Mouse (Mus musculus) kidney, adult 2 months (tissue): ENCODE measurements around the gene Mbtd1. TPM values are rescaled to one million over a fixed set of nuclear protein-coding genes. Genes with fewer than 3 reads are reported as not detected.

ENCODE experiments used
- DNase-seq: peaks from one replicate; pipeline ENCODE4 v3.0.0; 2021
- H3K27ac ChIP-seq: fragments of 200-500 bp; 2 replicates; pipeline ENCODE4 v1.5.1; 2012; ENCODE audit warnings: low read depth, low read length, control low read depth, inconsistent platforms; ENCODE audit not compliant: insufficient read depth
- H3K27me3 ChIP-seq: fragments of 200-500 bp; replicated peaks from 2 replicates; pipeline ENCODE4 v1.6.1; 2012; ENCODE audit warnings: mild to moderate bottlenecking, moderate library complexity, low read length, inconsistent platforms; ENCODE audit not compliant: control insufficient read depth, insufficient read depth
- H3K36me3 ChIP-seq: fragments of 200-500 bp; 2 replicates; pipeline ENCODE4 v1.6.1; 2012; ENCODE audit warnings: mild to moderate bottlenecking, moderate library complexity, low read length, inconsistent platforms; ENCODE audit not compliant: control insufficient read depth, insufficient read depth
- H3K4me1 ChIP-seq: fragments of 200-500 bp; 2 replicates; pipeline ENCODE4 v1.6.1; 2011; ENCODE audit warnings: low read length; ENCODE audit not compliant: control insufficient read depth, insufficient read depth
- H3K4me3 ChIP-seq: fragments of 200-500 bp; 2 replicates; pipeline ENCODE4 v1.5.1; 2011; ENCODE audit warnings: mild to moderate bottlenecking, low read depth, low read length, control low read depth; ENCODE audit not compliant: insufficient read depth
- CTCF ChIP-seq: fragments of 200-500 bp; conservative IDR thresholded peaks from 2 replicates; pipeline ENCODE4 v1.5.1; 2011; ENCODE audit warnings: low read depth, mild to moderate bottlenecking, control low read depth, low read length, moderate library complexity, mixed read lengths; ENCODE audit not compliant: insufficient read depth, insufficient read length
- POLR2A ChIP-seq: fragments of 200-500 bp; IDR thresholded peaks from one replicate; pipeline ENCODE4 v1.6.1; 2011; ENCODE audit warnings: low read depth, low read length, control low read depth
- WGBS: fragments of 180-500 bp; shearing (Covaris S2); methylation state at CpG from one replicate; pipeline ENCODE4 v1.1.7; 2018; 5-methylcytosine and 5-hydroxymethylcytosine counted together
- polyA plus RNA-seq: library from polyadenylated mRNA; depleted of rRNA; stranded (reverse); fragments of >200 nt; gene quantifications from 2 replicates; pipeline ENCODE4 v1.2.3, GENCODE M21; 2012

The Mbtd1 gene
- polyA plus RNA-seq, 1 experiment: 5.1 TPM

GRCm38 (mm10) chr11:93862045-93862623 lies 23.5 kb upstream of the Mbtd1 start:
- TF ChIP-seq CTCF: no peak
- TF ChIP-seq POLR2A: no peak
- Histone ChIP-seq H3K4me1 (no peaks in the 10 kb centered on the region), H3K27me3 (no peaks in the 10 kb centered on the region), H3K4me3 (no peak overlapping the region), H3K27ac (no peak overlapping the region), H3K36me3 (peaks cover 14% of the 10 kb centered on the region)
- no peak for DNase-seq
- WGBS: 92% methylated on average over 4 of the region's 4 CpGs

- no peak overlapping the region for H3K4me3 ChIP-seq
- H3K27me3 ChIP-seq: no peaks in the 10 kb centered on the region
- H3K36me3 ChIP-seq: peaks cover 16% of the 10 kb centered on the region
- TF ChIP-seq POLR2A: no peak
- TF ChIP-seq CTCF: no peak
- H3K27ac ChIP-seq: no peak overlapping the region
- WGBS: 92% methylated on average over 1 of the region's 1 CpGs
- H3K4me1 ChIP-seq: no peaks in the 10 kb centered on the region
- DNase-seq: no peak
Measured at GRCm38 (mm10) chr11:93862638-93863037, 23.0 kb upstream of the Mbtd1 start.

DNA sequence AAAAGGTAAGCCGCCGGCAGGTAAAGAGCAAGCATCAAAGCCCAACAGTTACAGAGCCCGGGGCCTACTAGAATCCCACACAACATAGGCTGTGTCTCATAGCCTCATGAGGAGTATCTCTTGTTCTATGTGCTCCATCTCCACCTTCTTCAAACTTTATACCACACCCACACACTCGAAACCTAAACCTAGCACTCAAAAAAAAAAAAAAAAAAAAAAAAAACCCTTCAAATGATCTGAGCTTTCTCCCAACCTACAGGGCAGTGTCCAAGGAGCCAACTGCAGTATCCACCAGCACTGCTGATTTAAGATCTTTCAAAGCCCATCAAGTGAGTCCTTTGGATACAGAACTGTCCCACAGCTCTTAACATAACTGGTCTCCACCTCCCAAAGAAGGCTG lies 1.6 kb upstream of the Mbtd1 start:
- TF ChIP-seq CTCF: no peak
- no peak for TF ChIP-seq POLR2A
- peaks cover 9% of the 10 kb centered on the region for H3K4me1 ChIP-seq
- DNase-seq: no peak
- H3K27ac ChIP-seq: no peak overlapping the region
- H3K4me3 ChIP-seq: no peak overlapping the region
- WGBS: 81% methylated on average over 4 of the region's 4 CpGs
- no peaks in the 10 kb centered on the region for H3K27me3 ChIP-seq
- H3K36me3 ChIP-seq: no peaks in the 10 kb centered on the region; the same call in 1 of the 2 replicates

DNA sequence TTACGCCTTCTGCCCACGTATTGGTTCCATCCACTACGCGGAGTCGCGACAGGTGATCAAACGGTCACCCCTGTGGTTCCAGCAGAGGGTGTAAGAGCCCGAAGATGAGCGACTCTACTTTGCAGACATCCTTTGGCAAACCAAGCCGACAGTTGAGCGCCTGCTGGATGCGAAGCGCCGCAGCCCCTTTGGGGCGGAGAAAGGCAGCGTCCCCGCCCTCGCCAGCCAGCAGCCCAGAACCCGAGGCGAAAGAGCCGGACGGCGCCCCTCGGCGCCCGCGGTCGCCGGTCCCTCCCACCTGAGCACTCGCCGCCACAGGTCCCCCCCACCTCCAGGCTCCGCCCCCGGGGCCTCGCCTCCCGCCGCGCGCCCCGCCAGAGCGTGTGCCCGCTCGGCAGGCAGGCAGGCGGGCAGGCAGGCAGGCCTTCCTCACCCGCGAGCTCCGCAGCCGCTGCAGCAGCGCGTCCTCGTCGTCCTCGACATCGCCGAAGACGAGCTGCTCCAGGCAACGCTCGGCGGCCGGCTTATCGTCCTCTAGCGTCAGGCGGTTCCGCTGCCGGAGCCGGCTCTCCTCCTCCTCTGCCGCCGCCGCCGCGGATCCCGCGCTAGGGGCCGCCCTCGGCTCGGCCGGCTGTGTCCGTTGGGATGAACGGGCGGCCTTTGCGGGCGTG lies 616 bp upstream of the Mbtd1 start:
- WGBS: under 1% methylated on average over 81 of the region's 81 CpGs
- Histone ChIP-seq H3K27ac (peak overlapping the region; percentile 44), H3K36me3 (no peaks in the 10 kb centered on the region; the same call in 1 of the 2 replicates), H3K4me1 (peaks cover 9% of the 10 kb centered on the region), H3K4me3 (peak overlapping the region; percentile 77), H3K27me3 (no peaks in the 10 kb centered on the region)
- peak; percentile 74 for DNase-seq
- TF ChIP-seq CTCF (0 out of 2 replicates have a peak, but pooled peaks have one; percentile 30), POLR2A (no peak)

DNA sequence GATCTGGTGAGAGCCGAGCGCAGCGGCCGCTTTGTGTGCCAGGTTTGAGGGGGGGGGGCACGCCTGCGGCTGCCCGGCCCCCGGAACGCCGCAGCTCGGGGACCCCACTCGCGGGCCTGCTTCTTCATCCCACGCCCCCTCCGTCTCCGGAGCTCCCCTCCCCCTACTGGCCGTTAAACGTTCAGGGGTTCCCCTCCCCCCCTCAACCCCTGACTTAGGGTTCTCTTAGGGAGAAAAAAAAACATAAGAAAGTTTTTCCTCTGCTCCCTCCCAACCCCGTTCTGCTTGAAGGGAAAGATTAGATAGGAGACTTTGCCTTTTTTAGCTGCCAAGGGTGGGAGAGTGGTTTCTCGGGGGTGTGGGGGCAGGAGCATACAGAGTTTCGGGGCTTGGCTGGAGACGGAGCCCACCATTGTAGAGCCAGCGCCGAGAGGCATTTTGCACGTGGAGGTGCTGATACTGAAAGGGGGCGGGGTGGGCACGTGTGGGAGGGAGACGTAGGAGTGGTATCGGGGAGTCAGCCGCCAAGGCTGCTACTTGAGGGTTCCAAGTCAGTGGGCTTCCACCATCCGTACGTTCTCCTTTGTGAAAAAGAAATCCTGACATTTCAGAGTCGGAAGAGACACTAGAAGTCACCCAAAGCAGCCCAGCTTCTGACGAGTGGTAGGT lies 893 bp downstream of the Mbtd1 start:
- Histone ChIP-seq H3K4me3 (peak overlapping the region; percentile 85), H3K36me3 (no peaks in the 10 kb centered on the region; the same call in 1 of the 2 replicates), H3K27ac (no peak overlapping the region), H3K4me1 (peaks cover 9% of the 10 kb centered on the region), H3K27me3 (no peaks in the 10 kb centered on the region)
- 1% methylated on average over 34 of the region's 34 CpGs for WGBS
- no peak for DNase-seq
- TF ChIP-seq CTCF (no peak), POLR2A (no peak)

- Histone ChIP-seq H3K27me3 (no peaks in the 10 kb centered on the region), H3K36me3 (no peaks in the 10 kb centered on the region), H3K27ac (no peak overlapping the region), H3K4me1 (peaks cover 9% of the 10 kb centered on the region), H3K4me3 (peak overlapping the region; percentile 85)
- WGBS: 3% methylated on average over 4 of the region's 4 CpGs
- no peak for DNase-seq
- no peak for TF ChIP-seq CTCF
- no peak for TF ChIP-seq POLR2A
Measured at GRCm38 (mm10) chr11:93887080-93887447, 1.4 kb downstream of the Mbtd1 start.

DNA sequence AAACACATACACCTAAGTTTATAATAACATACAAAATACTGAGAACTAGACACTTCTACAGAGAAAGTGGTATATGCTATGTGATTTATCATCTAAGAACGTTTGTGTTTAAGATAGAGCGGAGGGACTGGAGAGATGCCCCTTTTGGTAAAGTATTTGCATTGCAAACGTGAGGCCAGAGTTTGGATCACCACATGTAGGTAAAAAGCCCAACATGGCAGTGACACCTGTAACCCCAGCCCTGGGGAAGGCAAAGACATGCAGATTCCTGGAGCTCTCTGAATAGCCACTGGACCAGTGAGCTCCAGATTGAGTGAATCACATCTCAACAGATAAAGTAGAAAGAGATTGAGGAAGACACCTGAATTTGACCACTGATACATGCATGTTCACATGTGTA lies 12.1 kb downstream of the Mbtd1 start:
- Histone ChIP-seq H3K27ac (no peak overlapping the region), H3K4me3 (no peak overlapping the region), H3K27me3 (no peaks in the 10 kb centered on the region; the same call in 1 of the 2 replicates), H3K4me1 (no peaks in the 10 kb centered on the region), H3K36me3 (no peaks in the 10 kb centered on the region)
- no peak for DNase-seq
- 75% methylated on average over 3 of the region's 3 CpGs for WGBS
- TF ChIP-seq POLR2A (no peak), CTCF (no peak)

DNA sequence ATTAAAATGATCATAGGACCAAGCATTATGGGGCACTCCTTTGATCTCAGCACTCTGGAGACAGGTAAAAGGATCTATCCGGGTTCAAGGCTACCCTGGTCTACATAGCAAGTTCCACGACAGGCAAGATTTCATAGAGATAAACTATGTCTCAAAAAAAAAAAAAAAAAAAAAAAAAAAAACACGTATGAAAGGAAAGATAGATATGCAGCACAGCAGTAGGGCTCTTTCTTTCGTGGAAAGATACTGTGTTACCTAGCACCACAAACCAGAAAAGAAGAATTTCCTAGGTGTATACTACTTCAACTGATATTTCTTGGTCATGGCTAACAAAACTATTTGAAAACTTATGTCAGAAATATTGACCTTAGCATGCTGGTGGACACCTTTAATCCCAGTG lies 21.2 kb downstream of the Mbtd1 start:
- Histone ChIP-seq H3K27me3 (no peaks in the 10 kb centered on the region), H3K4me1 (peaks cover 2% of the 10 kb centered on the region; the same call in 1 of the 2 replicates), H3K36me3 (peaks cover 7% of the 10 kb centered on the region), H3K4me3 (no peak overlapping the region), H3K27ac (no peak overlapping the region)
- WGBS: 96% methylated on average over 4 of the region's 4 CpGs
- DNase-seq: no peak
- TF ChIP-seq CTCF (no peak), POLR2A (no peak)
